Mouse (Mus musculus): ENCODE data around the gene Tead1. TPM values are rescaled to one million over a fixed set of nuclear protein-coding genes. Genes with fewer than 3 reads are reported as not detected.

Tead1 gene
- total RNA-seq, 1 experiment from 2014 or later = 0.81 TPM

GRCm38 (mm10) chr7:112760782-112761181 lies 81.7 kb downstream of the Tead1 start:
- ATAC-seq (ENCODE audit: extremely low read depth, insufficient number of reproducible peaks, low FRiP score, poor library complexity, severe bottlenecking) = no peak

- ATAC-seq (ENCODE audit: extremely low read depth, insufficient number of reproducible peaks, low FRiP score, poor library complexity, severe bottlenecking) = no peak
Measured at GRCm38 (mm10) chr7:112762870-112763269, 83.8 kb downstream of the Tead1 start.

- no peak for ATAC-seq (ENCODE audit: extremely low read depth, insufficient number of reproducible peaks, low FRiP score, poor library complexity, severe bottlenecking)
Measured at GRCm38 (mm10) chr7:112763513-112763912, 84.4 kb downstream of the Tead1 start.

- no peak for ATAC-seq (ENCODE audit: extremely low read depth, insufficient number of reproducible peaks, low FRiP score, poor library complexity, severe bottlenecking)
Measured at GRCm38 (mm10) chr7:112764921-112765320, 85.8 kb downstream of the Tead1 start.

DNA sequence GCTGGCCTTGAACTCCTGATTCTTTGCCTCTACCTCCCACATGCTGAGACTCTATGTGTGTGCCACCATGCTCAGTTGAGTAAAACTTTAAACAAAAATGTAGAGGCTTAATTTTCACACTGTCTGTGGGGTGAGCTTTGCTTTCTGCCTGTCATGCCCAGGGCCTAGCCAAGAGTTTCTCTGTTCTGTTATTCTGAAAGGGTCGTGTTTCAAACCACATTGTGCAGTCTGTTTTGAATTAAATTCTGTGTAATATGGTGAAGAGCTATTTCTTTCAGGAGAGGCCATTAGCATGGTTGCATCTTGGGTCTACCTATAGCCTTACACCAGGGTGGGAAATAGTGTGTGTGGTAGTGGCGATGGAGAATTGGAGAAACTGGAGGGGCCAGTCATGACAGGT lies 90.7 kb downstream of the Tead1 start:
- no peak for ATAC-seq (ENCODE audit: extremely low read depth, insufficient number of reproducible peaks, low FRiP score, poor library complexity, severe bottlenecking)

DNA sequence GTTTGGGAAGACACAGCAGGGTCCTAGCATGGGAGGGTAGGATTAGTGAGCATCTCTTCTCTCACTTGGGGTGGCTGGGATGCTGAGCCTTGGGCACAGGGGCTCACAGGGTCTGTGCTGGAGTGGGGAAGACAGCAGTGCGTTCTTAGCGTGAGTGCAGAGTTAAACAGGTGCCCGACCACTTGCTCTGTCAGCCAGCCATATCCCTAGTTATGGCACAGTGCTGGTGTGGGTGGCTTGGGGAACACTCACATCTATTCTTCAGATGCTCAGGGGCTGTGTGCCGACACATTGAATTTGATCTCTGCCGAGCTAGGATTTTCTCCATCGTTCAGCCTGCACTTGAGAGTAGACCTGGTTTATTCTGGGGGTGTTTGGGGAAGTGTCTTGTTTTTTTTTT lies 92.3 kb downstream of the Tead1 start:
- no peak for ATAC-seq (ENCODE audit: extremely low read depth, insufficient number of reproducible peaks, low FRiP score, poor library complexity, severe bottlenecking)

DNA sequence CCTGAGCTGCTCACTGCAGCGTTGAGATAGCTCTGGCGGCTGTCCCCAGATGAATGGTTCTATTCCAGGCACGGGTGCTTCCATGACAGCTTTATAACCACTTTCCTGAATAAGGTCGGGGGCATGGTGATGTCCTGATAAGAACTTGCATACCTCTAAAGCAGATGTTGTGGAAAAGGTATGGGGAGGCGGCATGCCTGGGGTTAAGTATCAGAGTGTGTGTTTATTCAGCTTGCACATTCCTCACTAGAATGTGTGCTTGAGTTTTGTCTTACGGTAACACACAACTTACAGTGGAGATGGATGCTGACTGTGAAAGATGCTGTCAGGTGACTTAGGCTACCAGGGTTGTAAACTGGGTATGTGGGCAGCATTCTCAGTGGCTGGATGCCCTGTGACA lies 93.7 kb downstream of the Tead1 start:
- no peak for ATAC-seq (ENCODE audit: extremely low read depth, insufficient number of reproducible peaks, low FRiP score, poor library complexity, severe bottlenecking)

DNA sequence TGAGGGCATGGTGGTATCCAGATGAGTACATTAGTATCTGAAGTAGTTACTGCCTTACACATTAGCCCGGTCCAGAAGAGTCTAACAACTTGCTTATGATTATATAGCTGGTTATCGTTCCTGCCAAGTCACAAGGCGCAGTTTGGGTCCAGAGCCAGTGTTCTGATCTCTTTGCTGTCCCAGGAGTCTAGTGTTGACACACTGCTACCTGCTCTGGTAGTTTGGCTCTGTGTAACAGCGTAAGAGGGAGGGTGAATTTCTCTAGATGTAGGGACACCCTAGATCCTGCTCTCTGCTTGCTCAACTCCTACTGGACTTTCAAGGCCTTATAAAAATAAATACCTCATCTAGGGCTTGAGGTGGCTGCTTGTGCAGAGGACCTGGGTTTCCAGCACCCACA lies 94.5 kb downstream of the Tead1 start:
- no peak for ATAC-seq (ENCODE audit: extremely low read depth, insufficient number of reproducible peaks, low FRiP score, poor library complexity, severe bottlenecking)

DNA sequence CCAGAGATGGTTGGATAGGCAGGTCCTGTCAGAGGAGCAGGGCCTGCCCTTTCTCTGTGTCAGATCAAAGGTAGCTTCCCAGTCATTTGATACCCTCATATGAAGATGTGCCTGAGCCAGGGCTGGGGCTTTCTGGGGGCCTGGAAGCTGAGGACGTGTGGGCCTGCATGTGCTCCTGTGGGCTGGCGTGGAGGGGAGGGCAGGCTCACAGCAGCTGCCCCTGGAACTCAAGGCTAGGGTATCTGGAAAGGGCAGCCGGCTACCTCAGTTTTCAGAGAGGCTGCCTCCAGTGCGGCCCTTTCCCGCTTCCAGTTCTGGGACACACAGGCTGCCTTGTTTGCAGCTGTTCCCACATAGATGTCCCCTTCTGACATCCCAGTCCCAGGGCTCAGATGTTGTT lies 96.7 kb downstream of the Tead1 start:
- ATAC-seq (ENCODE audit: extremely low read depth, insufficient number of reproducible peaks, low FRiP score, poor library complexity, severe bottlenecking) = no peak

GRCm38 (mm10) chr7:112776670-112777069 lies 97.6 kb downstream of the Tead1 start:
- ATAC-seq (ENCODE audit: extremely low read depth, insufficient number of reproducible peaks, low FRiP score, poor library complexity, severe bottlenecking) = no peak

GRCm38 (mm10) chr7:112779636-112780035 lies 100.5 kb downstream of the Tead1 start:
- no peak for ATAC-seq (ENCODE audit: extremely low read depth, insufficient number of reproducible peaks, low FRiP score, poor library complexity, severe bottlenecking)

DNA sequence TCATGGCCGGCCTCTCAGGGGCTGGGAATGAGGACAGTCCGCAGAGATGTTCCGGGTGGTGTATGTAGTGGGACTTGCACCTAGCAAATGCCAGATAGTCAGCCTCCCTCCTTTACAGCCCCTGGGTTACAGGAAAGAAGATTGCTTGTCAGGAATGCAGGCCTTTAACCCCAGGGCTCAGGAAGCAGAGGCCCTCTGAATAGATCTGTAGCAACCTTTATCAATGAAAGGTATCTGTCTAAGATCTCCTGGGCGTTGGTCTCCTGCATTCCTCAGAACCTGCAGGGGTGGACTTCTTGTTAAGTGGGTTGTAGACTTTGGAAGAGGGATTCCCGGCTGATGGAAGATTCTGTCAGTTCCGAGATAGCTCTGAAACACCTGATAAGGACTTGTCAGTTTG lies 101.8 kb downstream of the Tead1 start:
- no peak for ATAC-seq (ENCODE audit: extremely low read depth, insufficient number of reproducible peaks, low FRiP score, poor library complexity, severe bottlenecking)

- no peak for ATAC-seq (ENCODE audit: extremely low read depth, insufficient number of reproducible peaks, low FRiP score, poor library complexity, severe bottlenecking)
Measured at GRCm38 (mm10) chr7:112781987-112782386, 102.9 kb downstream of the Tead1 start.

DNA sequence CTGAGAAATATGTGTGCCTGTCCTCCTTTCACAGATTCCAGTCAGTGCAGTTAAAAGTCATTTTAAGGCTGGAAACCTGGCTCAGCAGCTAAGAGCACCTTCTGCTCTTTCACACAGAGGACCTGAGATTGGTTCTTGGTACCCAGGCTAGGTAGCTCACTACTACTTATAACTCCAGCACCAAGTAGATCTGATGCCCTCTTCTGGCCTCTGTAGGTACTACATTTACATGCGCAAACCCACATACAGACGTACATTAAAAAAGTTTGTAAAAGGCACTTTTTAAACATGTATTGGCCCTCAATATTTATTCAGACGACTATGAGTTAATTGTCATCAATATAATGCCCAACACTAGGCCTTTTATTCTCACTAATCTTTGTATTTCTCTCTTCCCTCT lies 105.2 kb downstream of the Tead1 start:
- no peak for ATAC-seq (ENCODE audit: extremely low read depth, insufficient number of reproducible peaks, low FRiP score, poor library complexity, severe bottlenecking)

DNA sequence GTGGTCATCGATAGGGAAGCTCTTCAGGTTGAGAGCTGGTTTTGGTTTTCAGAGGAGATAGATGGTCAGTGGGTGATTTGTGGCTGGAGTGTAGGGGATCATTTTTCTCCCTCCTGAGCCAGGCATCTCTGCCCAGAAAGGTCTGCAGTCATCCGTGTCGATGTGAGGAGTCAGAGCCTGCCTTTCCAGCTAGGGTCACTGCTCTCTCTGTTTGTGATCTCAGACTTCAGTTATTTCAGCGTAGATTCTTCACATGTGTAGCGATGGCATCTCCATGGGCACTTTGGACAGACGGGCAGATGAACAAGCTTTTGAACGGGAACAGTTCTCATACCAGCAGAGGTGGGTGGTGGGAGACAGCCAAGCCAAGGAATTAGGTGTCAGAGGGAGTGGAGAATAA lies 106.2 kb downstream of the Tead1 start:
- no peak for ATAC-seq (ENCODE audit: extremely low read depth, insufficient number of reproducible peaks, low FRiP score, poor library complexity, severe bottlenecking)

DNA sequence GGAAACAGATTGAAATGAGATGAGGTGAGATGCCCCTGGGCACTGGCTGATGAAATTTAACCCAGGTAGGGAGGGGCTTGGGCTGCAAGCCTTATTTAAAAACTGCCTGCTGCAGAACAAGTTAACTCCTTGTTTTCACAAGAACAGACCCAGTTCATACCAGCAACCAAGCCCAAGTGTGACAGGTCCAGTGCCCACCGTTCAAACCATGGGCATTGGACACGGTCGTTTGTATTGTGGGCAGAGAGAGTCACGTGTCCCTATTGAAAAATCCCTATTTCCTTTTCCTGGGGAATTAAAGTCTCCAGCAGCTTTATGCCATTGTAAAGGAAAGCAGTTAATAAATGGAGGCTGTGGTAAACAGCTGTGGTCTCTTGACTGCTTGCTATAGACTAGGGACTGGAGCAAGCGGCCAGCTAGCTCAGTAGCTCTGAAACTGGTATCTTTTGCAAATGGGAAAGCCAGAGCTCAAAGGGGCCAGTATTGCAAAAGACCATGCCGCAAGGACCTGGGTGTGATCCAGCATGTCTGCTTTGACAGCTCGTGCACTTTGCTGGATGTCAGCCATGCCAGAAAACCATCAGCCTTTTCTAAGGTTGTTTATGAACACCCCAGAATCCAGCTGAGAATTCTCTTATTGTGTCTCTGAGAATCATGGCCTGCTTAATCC lies 107.6 kb downstream of the Tead1 start:
- no peak for ATAC-seq (ENCODE audit: extremely low read depth, insufficient number of reproducible peaks, low FRiP score, poor library complexity, severe bottlenecking)

- ATAC-seq (ENCODE audit: extremely low read depth, insufficient number of reproducible peaks, low FRiP score, poor library complexity, severe bottlenecking) = no peak
Measured at GRCm38 (mm10) chr7:112787281-112787680, 108.2 kb downstream of the Tead1 start.

GRCm38 (mm10) chr7:112788321-112788751 lies 109.2 kb downstream of the Tead1 start:
- ATAC-seq (ENCODE audit: extremely low read depth, insufficient number of reproducible peaks, low FRiP score, poor library complexity, severe bottlenecking) = no peak

- ATAC-seq (ENCODE audit: extremely low read depth, insufficient number of reproducible peaks, low FRiP score, poor library complexity, severe bottlenecking) = no peak
Measured at GRCm38 (mm10) chr7:112789693-112790092, 110.6 kb downstream of the Tead1 start.

DNA sequence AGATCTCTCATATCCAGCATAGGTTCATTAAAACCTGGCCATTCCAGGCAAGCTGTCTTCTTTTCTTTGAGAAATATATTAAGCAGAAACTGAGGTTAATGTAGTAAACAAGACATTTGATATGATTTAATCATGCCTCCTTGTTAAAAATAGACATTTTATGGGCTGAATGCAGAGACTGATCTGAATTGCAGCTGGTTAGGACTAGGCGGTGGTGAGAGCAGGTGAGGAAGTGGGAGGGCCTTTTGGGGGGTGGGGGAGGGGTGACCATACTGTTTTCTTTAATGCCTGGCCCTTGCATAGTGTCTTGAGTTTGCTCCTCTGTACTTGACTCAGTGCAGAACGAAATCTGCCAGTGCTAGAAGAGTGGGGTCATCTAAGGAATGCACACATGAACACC lies 111.2 kb downstream of the Tead1 start:
- no peak for ATAC-seq (ENCODE audit: extremely low read depth, insufficient number of reproducible peaks, low FRiP score, poor library complexity, severe bottlenecking)

GRCm38 (mm10) chr7:112792679-112793078 lies 113.6 kb downstream of the Tead1 start:
- ATAC-seq (ENCODE audit: extremely low read depth, insufficient number of reproducible peaks, low FRiP score, poor library complexity, severe bottlenecking) = no peak
